Mouse (Mus musculus): Measurements from ENCODE around the gene Ubn1. TPM values are rescaled to one million over a fixed set of nuclear protein-coding genes. Genes with fewer than 3 reads are reported as not detected.
A peak's percentile ranks its signal among the peaks of the same experiment; 100 is the strongest.

Gene Ubn1
- 10 to 100 TPM; 44.1 to 45.3 TPM for total RNA-seq (2021)
- long read RNA-seq, experiment 1, full-length matches to known transcripts, result 30 of 50 reads
- long read RNA-seq, experiment 1, partial matches to known transcripts, result 10 of 50 reads
- long read RNA-seq, experiment 1, other reads (novel, unspliced or antisense), result 10 of 50 reads
- long read RNA-seq, experiment 2, full-length matches to known transcripts, result 21 of 37 reads
- long read RNA-seq, experiment 2, partial matches to known transcripts, result 11 of 37 reads
- long read RNA-seq, experiment 2, other reads (novel, unspliced or antisense), result 5 of 37 reads

GRCm38 (mm10) chr16:5049774-5050234 lies at the start of gene Ubn1, which contains the start of gene Glyr1:
TSS of gene Ubn1 (plus strand) at chr16:5050057.
TSS of gene Glyr1 (minus strand) at chr16:5049863.
- DNase-seq (ENCODE audit: extremely low spot score in 1 of 2, low spot score in 2 of 2), result peak; percentile 99 to 100
- Histone ChIP-seq H3K4me3 (peak within 1 kb of the TSS; percentile 99), H3K27ac (peak within 1 kb of the TSS; percentile 92)
- no peak; the same call in 1 of the 2 replicates for TF ChIP-seq CTCF (IDR thresholded peaks at IDR 0.05)
- intact Hi-C loops (cut with DNase I), result loop anchor here (1.0 to 5.0 kb wide), 2 partner anchors 152 to 183 kb away; partner anchors contain the start of genes Alg1 and Nagpa

- Histone ChIP-seq H3K4me3 (no peak overlapping the region), H3K27ac (no peak overlapping the region)
- DNase-seq (ENCODE audit: extremely low spot score in 1 of 2, low spot score in 2 of 2), result no peak
- intact Hi-C loops (cut with DNase I), result no loop called here
- no peak for TF ChIP-seq CTCF (IDR thresholded peaks at IDR 0.05)
These were observed 49.2 kb upstream of the Ubn1 start for GRCm38 (mm10) chr16:5000611-5001010.

GRCm38 (mm10) chr16:5007067-5007466 lies 42.8 kb upstream of the Ubn1 start, which contains the start of gene Smim22:
TSS of gene Smim22 (plus strand) at chr16:5007288.
- intact Hi-C loops (cut with DNase I), result no loop called here
- Histone ChIP-seq H3K4me3 (no peak within 1 kb of the TSS), H3K27ac (no peak within 1 kb of the TSS)
- no peak for DNase-seq (ENCODE audit: extremely low spot score in 1 of 2, low spot score in 2 of 2)
- TF ChIP-seq CTCF (IDR thresholded peaks at IDR 0.05), result no peak

- no peak for TF ChIP-seq CTCF (IDR thresholded peaks at IDR 0.05)
- Histone ChIP-seq H3K27ac (no peak overlapping the region), H3K4me3 (no peak overlapping the region)
- intact Hi-C loops (cut with DNase I), result no loop called here
- no peak for DNase-seq (ENCODE audit: extremely low spot score in 1 of 2, low spot score in 2 of 2)
These were observed 42.4 kb upstream of the Ubn1 start for GRCm38 (mm10) chr16:5007492-5007891.

GRCm38 (mm10) chr16:5008076-5008475 lies 41.8 kb upstream of the Ubn1 start:
- Histone ChIP-seq H3K27ac (no peak overlapping the region), H3K4me3 (no peak overlapping the region)
- no peak for TF ChIP-seq CTCF (IDR thresholded peaks at IDR 0.05)
- intact Hi-C loops (cut with DNase I), result no loop called here
- DNase-seq (ENCODE audit: extremely low spot score in 1 of 2, low spot score in 2 of 2), result no peak

- no peak for TF ChIP-seq CTCF (IDR thresholded peaks at IDR 0.05)
- no peak overlapping the region for H3K4me3 ChIP-seq
- no peak for DNase-seq (ENCODE audit: extremely low spot score in 1 of 2, low spot score in 2 of 2)
- no peak overlapping the region for H3K27ac ChIP-seq
- intact Hi-C loops (cut with DNase I), result no loop called here
These were observed 39.4 kb upstream of the Ubn1 start for GRCm38 (mm10) chr16:5010371-5010935.

- TF ChIP-seq CTCF (IDR thresholded peaks at IDR 0.05), result no peak
- no peak overlapping the region for H3K4me3 ChIP-seq
- no peak overlapping the region for H3K27ac ChIP-seq
- no peak for DNase-seq (ENCODE audit: extremely low spot score in 1 of 2, low spot score in 2 of 2)
- intact Hi-C loops (cut with DNase I), result no loop called here
These were observed 38.6 kb upstream of the Ubn1 start for GRCm38 (mm10) chr16:5011285-5011684.

GRCm38 (mm10) chr16:5012036-5013005 lies 37.5 kb upstream of the Ubn1 start:
- DNase-seq (ENCODE audit: extremely low spot score in 1 of 2, low spot score in 2 of 2), result no peak
- intact Hi-C loops (cut with DNase I), result loop anchor here (2.0 kb wide), 2 partner anchors 34 to 48 kb away; partner anchors contain the start of gene Anks3
- Histone ChIP-seq H3K4me3 (peak overlapping the region; percentile 89), H3K27ac (peak overlapping the region; percentile 89)
- TF ChIP-seq CTCF (IDR thresholded peaks at IDR 0.05), result no peak

- peak; percentile 7; the same call in 1 of the 2 replicates for TF ChIP-seq CTCF (IDR thresholded peaks at IDR 0.05)
- peak within 1 kb of the TSS; percentile 89 for H3K27ac ChIP-seq
- intact Hi-C loops (cut with DNase I), result loop anchor here (2.0 kb wide), 2 partner anchors 34 to 48 kb away; partner anchors contain the start of gene Anks3
- peak; percentile 96 to 98 for DNase-seq (ENCODE audit: extremely low spot score in 1 of 2, low spot score in 2 of 2)
- peak within 1 kb of the TSS; percentile 89 for H3K4me3 ChIP-seq
These were observed 36.6 kb upstream of the Ubn1 start, which contains the start of gene Rogdi for GRCm38 (mm10) chr16:5013054-5013838. TSS of gene Rogdi (minus strand) at chr16:5013553.

GRCm38 (mm10) chr16:5014578-5014977 lies 35.3 kb upstream of the Ubn1 start:
- no peak for TF ChIP-seq CTCF (IDR thresholded peaks at IDR 0.05)
- intact Hi-C loops (cut with DNase I), result no loop called here

GRCm38 (mm10) chr16:5024021-5024420 lies 25.8 kb upstream of the Ubn1 start:
- no peak for DNase-seq (ENCODE audit: extremely low spot score in 1 of 2, low spot score in 2 of 2)
- intact Hi-C loops (cut with DNase I), result no loop called here
- no peak for TF ChIP-seq CTCF (IDR thresholded peaks at IDR 0.05)
- no peak overlapping the region for H3K4me3 ChIP-seq
- no peak overlapping the region for H3K27ac ChIP-seq

More at GRCm38 (mm10) chr16:5014578-5014977, 35.3 kb upstream of the Ubn1 start:
- DNase-seq (ENCODE audit: extremely low spot score in 1 of 2, low spot score in 2 of 2), result no peak
- no peak overlapping the region for H3K27ac ChIP-seq
- no peak overlapping the region for H3K4me3 ChIP-seq
